Mouse (Mus musculus) layer of hippocampus, adult 9-10 months (tissue): ENCODE data around the gene Klk15.

Experiments
- DNase-seq: peaks from one replicate; pipeline ENCODE4 v3.0.0; 2022; ENCODE audit warnings: low spot score

Klk15 gene

GRCm38 (mm10) chr7:43985657-43986056 is 52.1 kb downstream of the Klk15 start:
- DNase-seq: no peak
